Mouse (Mus musculus): Measurements from ENCODE around the gene Palld.

The Palld gene

GRCm38 (mm10) chr8:61628938-61629630 is 273.4 kb downstream of the Palld start:
- no peak for DNase-seq (ENCODE audit: low spot score)

GRCm38 (mm10) chr8:61626246-61626952 is 276.1 kb downstream of the Palld start:
- DNase-seq (ENCODE audit: low spot score) = no peak

GRCm38 (mm10) chr8:61625656-61626210 is 276.8 kb downstream of the Palld start:
- no peak for DNase-seq (ENCODE audit: low spot score)

- no peak for DNase-seq (ENCODE audit: low spot score)
Observed at GRCm38 (mm10) chr8:61623485-61624417, 278.7 kb downstream of the Palld start.

- DNase-seq (ENCODE audit: low spot score) = no peak
Observed at GRCm38 (mm10) chr8:61621300-61621699, 281.2 kb downstream of the Palld start.

GRCm38 (mm10) chr8:61617651-61618050 is 284.8 kb downstream of the Palld start:
- DNase-seq (ENCODE audit: low spot score) = no peak

- no peak for DNase-seq (ENCODE audit: low spot score)
Observed at GRCm38 (mm10) chr8:61617049-61617448, 285.4 kb downstream of the Palld start.

- DNase-seq (ENCODE audit: low spot score) = no peak
Observed at GRCm38 (mm10) chr8:61615711-61616697, 286.5 kb downstream of the Palld start.

- no peak for DNase-seq (ENCODE audit: low spot score)
Observed at GRCm38 (mm10) chr8:61611741-61612140, 290.7 kb downstream of the Palld start.

- DNase-seq (ENCODE audit: low spot score) = no peak
Observed at GRCm38 (mm10) chr8:61611077-61611476, 291.4 kb downstream of the Palld start.

GRCm38 (mm10) chr8:61610546-61610945 is 291.9 kb downstream of the Palld start:
- DNase-seq (ENCODE audit: low spot score) = no peak

- no peak for DNase-seq (ENCODE audit: low spot score)
Observed at GRCm38 (mm10) chr8:61607463-61607813, 295.1 kb downstream of the Palld start.

GRCm38 (mm10) chr8:61606795-61607462 is 295.6 kb downstream of the Palld start:
- DNase-seq (ENCODE audit: low spot score) = no peak

- DNase-seq (ENCODE audit: low spot score) = no peak
Observed at GRCm38 (mm10) chr8:61604871-61605270, 297.6 kb downstream of the Palld start.

GRCm38 (mm10) chr8:61596889-61597288 is 305.6 kb downstream of the Palld start:
- DNase-seq (ENCODE audit: low spot score) = no peak

GRCm38 (mm10) chr8:61591446-61591845 is 311.0 kb downstream of the Palld start:
- DNase-seq (ENCODE audit: low spot score) = no peak

- DNase-seq (ENCODE audit: low spot score) = no peak
Observed at GRCm38 (mm10) chr8:61590551-61591431, 311.7 kb downstream of the Palld start.

- no peak for DNase-seq (ENCODE audit: low spot score)
Observed at GRCm38 (mm10) chr8:61589972-61590391, 312.5 kb downstream of the Palld start.

GRCm38 (mm10) chr8:61588336-61588735 is 314.2 kb downstream of the Palld start:
- no peak for DNase-seq (ENCODE audit: low spot score)

Data from spleen, adult 12 weeks (tissue).